Mouse (Mus musculus): ENCODE measurements at regions not wholly inside any gene's neighbourhood (a gene's known extent, or its start where the extent isn't known, plus 50 kb on each side); places are given as distances from the start of the nearest gene placed in this dataset.
"Not testable (repeated sequence)": the region's sequence is repeated elsewhere in the genome, so short reads cannot be mapped to it uniquely, and the experiment has no call there.

DNA sequence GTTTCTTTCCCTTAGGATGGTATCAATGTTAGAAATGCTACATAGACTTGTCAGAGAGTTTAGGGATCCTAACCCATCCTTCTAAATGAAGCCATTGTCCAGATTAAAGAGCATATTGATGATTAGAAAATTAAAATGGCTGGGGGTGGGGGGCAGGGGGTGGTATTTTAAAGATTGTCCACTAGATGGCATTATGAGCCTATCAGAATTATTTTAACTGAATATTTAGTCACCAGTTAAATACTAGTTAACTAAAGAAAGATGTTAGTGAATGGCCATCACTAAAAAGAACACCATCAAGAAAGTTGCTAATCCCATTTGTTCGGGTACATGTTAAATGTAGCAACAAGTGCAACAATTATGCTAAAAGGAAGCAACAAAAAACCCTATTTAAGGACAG is 1909.6 kb upstream of the 5930422O12Rik start:
- DNase-seq (ENCODE audit: low read depth), result no peak

DNA sequence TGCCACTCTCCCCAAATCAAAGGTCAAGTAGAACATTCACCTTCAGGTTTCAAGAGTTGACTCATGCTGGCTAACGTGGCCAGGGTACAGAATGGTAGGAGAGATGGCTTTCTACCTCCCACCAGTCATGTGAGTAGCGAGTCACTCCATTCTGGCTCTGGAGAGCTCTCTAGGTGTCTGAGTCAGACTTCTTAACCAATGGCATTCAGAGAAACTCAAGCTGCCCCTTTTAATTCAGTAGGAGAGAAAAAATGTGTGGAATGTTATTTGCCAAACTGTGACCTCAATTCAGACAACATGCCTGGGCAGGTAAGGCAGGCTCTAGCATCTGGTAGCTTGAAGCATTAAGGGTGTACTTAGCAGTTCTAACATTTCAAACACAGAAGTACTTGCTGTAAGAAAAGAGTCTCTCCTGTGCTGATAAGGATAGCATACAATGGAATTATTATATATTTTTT is 1907.5 kb upstream of the 5930422O12Rik start:
- peak; percentile 85 for DNase-seq (ENCODE audit: low read depth)

DNA sequence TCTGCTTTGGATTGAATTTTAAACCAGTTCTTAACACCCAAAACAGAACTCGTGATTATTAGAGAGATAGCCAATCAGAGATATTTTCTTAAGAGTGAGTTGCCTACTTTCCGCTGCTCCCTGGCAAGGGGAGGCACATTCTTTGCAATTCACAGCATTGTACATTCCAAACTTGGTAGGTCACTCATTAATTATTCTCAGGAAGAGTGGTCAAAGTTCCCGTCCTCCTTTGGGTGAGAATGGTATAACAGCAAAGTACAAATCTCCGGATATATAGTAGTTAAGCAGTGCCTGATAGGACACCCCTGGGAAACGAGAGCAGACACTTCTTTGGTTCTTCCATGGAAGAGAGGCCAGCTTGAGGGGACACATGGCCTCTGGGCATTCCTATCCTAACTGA is 1903.4 kb upstream of the 5930422O12Rik start:
- no peak for DNase-seq (ENCODE audit: low read depth)

DNA sequence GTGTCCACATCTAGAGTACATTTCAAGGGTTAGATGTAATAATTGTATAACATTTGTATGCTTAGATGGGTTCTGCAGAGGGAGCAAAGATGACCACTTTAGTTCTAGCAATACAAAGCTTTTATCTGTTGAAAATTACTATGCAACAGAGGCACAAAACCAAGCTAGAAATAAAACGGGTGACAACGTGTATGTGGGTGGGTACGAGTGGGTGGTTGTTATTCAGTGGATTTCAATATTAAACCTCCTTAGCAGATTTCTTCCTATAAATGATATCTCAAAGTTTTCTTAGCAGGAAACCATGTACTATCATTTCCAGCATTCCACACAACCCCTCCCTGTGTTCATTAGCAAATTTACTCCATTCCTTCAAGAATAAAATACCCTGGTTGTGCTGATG is 1889.3 kb upstream of the 5930422O12Rik start:
- DNase-seq (ENCODE audit: low read depth), result no peak

DNA sequence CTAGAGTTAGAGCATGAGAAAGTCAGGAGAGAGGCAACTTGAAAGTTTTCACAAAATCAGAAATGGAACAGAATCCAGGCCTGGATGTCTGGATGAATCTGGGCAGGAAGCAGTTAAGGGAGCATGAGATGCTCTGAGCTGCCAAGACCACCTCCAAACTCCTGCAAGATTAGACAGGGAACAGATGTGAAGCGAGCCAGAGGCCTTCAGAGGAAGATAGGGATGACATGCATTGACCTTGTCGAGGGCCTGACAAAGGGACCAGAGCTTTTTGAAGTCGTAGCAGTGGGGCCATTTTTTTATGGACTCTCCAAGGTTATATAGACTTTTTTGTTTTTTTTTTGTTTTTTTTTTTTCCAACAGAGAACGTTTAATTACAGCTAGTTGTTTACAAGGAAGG is 1886.9 kb upstream of the 5930422O12Rik start:
- DNase-seq (ENCODE audit: low read depth), result no peak

DNA sequence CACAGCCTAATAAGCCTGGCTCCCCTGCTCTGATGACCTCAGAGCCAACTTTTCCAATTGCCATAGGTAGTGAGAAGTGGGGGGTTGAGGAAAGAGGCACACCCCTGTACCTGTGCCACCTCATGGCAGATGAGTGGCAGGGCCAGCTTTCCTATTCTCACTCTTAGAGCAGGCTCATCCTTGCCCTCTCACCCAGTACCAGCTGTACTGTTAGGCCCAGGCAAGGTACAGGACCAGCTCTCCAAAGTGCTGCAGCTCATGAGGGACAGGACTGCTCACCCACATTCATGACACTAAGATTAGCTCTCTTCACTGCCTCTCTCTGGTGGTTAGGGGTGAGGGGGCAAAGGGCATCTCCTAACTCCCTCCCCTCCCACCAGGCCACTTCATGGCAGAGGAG is 1854.4 kb upstream of the 5930422O12Rik start:
- no peak for DNase-seq (ENCODE audit: low read depth)

DNA sequence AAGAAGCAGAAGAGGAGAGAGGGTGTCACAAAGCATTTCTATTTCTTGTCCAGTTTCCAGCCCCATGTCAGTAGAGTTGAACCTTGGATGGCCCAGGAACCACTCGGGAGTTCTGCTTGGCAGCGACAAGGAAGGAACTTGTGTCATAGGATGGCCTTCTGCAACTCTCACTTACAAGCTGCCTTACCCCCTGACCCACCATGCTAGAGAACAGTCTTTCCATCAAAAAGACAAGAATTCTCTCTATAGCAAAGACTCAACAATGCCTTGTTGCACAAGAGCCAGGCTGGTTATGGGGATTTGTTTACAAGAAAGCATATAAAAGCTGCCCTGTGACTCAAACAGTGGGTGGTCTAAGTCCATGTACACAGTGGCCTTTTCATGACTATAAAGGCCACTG is 1852.4 kb upstream of the 5930422O12Rik start:
- no peak for DNase-seq (ENCODE audit: low read depth)

DNA sequence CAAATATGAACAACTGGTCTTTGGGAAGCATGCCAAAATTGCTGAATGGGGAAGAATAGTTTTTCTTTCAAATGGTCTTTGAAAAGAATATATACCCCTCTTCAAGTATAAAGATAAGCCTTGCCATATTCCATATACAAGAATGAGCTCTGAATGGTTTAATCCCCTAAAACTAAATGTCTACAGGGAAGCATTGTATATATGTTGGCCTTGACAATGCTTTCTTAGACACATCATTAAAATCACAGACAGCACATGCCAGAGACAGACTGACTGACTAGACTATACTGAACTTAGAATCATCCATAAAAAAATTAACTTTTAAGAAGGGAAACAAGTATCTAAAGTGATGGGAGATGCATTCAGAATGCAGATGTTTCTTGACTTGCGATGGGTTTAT is 1843.8 kb upstream of the 5930422O12Rik start:
- no peak for DNase-seq (ENCODE audit: low read depth)

DNA sequence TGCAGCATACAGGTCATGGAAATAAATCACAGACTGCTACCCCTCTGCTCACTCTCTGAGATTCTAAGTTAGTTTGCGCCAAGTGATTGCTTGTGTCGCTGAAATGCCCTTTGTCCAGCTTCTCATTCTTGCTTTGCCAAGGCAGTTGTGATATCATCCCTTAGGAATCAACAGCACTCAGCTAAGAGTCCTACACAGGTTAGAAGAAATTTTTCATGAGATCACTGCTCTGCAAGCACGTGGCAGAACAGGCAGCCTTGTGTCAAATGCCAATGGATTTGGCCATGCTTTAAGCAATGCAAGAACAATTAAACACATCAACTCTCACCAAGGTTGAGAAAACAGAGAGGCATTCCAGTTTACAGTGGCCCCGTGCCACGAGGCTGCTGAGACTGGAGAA is 1829.0 kb upstream of the 5930422O12Rik start:
- peak; percentile 34 for DNase-seq (ENCODE audit: low read depth)

DNA sequence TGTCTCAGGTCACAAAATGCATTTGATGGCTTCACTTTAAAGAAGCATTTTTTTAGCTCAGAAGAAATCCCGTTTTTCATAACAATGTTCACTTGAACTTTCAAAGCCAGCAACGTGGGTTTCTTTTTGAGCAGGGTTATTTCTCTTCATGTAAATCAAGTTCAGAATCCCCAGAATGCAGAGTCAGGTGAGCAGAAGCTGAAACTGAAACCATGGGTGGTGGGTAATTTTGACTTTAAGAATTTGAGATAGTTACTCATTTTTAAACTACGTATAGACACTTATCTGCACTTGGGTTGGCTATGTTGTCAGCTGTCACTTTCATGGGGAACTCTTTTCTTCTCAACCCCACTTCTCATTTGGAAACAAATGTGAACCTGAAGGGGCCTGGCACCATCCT is 1827.5 kb upstream of the 5930422O12Rik start:
- DNase-seq (ENCODE audit: low read depth), result no peak

DNA sequence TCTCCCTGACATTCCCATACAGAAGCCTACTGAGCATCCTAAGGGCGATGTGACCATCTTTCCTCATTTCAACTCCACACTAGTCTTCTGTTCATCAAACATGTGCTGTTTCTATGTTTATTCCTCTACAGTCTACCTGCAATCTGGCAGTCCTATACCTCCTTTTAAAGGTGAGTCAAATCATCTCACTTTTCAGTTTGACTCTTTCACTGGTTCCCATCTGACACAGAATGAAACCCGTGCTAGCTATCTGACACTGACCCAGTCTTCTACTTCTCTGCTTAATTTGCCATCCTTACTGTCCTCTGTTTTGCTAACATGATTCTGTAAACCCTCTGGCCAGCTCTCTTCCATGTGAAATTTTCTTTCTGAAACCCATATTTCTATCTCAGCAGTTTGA is 1812.0 kb upstream of the 5930422O12Rik start:
- no peak for DNase-seq (ENCODE audit: low read depth)

DNA sequence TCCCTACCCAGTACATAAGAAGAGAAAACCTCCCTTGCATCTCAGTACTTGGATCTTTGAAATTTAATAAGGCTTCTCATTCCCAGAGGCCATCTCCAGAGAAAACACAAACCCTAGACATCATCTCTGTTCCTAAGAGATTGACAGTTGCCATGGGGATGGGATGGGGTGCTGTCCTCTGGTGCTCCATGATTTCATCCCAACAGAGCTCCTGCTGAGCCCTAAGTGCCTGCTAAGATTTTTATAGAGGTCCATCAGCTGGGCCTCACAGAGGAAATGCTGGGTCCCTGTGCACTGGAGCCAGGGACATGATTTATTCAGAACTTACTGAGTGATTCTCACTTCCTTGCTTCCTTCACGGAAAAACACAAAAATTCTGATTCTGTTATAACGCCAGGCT is 1800.8 kb upstream of the 5930422O12Rik start:
- DNase-seq (ENCODE audit: low read depth), result no peak

DNA sequence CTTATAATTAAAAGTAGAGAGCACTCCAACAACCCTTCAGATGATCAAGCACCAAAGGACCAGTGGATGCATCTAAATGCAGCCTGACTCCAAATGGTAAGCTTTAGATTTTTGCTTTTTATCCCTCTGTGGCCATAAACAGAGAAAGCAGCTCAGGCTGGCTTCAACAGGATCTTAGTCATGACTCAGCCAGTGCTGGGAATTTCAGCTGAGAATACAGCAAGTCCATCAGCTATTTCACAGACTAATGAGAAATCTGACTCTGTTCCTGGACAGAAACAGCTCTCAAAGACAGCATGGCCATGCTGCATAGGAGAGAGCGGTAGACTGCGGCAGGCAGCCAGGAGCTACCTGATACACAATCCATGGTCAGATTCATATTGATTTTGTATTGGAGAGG is 1800.4 kb upstream of the 5930422O12Rik start:
- DNase-seq (ENCODE audit: low read depth), result peak; percentile 37

DNA sequence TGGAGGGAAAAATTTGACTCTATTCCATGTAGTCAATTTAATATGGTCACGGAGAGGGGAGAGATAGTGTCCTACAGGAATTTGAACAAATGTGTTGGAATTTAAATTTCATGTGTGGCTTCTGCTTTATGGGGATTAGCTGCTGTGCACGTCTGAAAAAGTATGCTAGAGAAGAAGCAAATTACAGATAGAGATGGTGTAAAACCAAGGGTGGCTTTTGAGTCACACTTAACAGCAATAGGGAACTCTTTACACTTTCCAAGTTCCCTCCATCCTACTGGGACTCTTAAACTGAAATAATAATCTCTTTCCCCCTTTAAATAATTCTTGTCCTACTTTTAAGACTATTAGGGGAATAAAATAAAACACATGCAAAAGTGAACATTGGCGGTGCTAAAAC is 1790.1 kb upstream of the 5930422O12Rik start:
- DNase-seq (ENCODE audit: low read depth), result no peak

DNA sequence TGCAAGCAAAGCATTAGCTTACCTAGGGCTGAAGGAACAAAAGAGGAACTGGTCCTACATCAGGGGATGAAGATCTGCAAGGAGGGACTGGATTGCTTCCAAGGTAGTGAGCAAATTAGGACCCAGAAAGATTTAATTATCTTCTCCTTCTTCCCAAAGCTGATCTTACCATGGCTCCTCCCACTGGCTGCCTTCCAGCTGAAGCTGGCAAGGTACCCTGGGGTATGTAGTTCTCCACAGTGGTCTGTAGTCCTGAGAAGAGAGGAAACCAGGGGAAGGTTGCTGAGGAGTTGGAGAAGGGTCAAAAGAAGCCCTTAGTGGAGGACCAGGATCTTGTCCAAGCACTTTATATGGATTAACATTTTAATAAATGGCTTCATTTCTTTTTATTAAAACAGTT is 1764.8 kb upstream of the 5930422O12Rik start:
- no peak for DNase-seq (ENCODE audit: low read depth)

DNA sequence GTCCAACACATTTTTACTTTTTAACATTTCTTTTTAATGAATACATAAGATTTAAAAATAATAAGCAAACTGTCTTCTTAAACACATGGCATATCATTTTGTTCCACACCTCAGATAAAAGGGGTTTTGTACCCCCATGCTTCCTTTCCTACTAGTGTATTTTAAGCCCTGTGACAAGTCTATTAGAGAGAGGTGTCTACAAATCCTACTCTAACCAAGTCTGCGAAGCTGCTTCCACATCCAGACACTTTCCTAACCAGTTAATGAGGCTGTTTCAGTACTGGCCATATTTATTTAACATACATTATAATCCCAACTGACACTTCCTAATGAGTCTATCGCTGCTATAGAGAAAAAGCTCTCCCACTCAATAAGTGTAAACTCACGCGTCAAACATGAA is 1763.0 kb upstream of the 5930422O12Rik start:
- DNase-seq (ENCODE audit: low read depth), result no peak

DNA sequence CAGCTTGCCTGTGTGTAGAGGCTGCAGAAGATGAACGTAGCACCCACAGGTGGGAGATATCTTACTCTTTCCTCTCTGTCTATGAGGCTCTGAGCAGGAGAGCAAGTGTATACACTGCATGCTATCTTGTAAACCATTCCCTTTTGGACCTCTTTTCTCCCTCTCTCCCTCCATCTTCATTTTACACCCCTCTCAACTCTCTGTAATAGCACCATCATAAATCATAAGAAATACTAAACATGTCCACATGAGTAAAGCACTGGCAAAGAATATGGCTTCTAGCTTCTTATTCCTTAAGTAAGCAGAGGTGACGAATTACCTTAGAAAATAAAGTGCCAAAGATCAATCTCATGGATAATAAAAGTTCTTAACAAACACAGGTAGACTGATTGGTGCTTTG is 1724.3 kb upstream of the 5930422O12Rik start:
- DNase-seq (ENCODE audit: low read depth), result no peak

DNA sequence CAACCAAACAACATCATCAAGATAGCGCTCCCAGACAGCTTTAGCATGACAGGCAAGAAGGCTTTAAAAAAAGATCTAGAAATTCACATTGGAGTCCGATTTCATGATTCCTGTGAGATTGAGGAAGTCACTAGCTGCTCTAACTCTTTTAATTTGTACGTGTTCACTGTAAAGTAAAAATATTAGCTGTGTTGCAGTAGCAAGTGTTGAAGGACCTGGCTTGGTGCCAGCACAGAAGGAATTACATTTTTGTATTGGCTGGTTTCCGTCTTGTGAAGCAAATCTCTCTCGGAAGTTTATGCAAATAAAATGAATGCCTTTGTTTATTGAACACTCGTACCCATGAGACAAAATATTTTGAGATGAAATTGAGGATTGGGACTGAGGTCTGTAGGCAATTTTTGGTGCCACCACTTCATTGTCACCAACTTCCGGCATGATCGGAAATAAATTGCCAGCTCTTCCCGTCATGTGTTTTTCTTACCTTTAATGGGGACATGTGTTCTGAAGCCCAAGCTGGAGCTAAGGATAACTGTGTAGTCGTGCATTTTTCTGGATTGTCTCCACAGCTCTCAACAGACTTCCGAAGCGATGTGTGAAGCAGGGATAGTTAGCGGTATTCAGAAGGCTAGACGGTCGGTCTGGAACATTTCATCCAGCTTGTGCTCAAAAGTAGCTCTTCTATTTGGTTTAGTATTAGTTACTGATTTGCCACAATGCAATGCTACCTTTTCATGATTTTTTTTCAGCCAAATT is 1715.0 kb upstream of the 5930422O12Rik start:
- no peak for DNase-seq (ENCODE audit: low read depth)

DNA sequence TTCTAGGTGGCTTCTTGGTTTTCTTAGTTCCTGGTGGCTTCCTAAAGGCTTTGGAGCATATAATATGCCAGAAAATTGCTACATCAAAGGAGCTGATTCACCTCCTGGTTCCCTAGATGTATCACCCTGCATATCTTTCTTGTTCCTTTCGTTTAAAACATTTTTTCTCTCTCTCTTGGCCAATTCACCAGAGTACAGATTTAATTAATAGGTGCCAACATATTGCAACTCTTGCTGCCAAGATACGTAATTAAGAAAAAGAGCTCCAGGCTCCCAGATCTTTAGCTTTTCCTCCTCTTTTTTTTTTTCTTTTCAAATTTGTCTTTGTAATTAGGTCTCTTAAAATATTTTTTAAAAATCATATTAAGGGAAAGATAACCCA is 1714.4 kb upstream of the 5930422O12Rik start:
- no peak for DNase-seq (ENCODE audit: low read depth)

DNA sequence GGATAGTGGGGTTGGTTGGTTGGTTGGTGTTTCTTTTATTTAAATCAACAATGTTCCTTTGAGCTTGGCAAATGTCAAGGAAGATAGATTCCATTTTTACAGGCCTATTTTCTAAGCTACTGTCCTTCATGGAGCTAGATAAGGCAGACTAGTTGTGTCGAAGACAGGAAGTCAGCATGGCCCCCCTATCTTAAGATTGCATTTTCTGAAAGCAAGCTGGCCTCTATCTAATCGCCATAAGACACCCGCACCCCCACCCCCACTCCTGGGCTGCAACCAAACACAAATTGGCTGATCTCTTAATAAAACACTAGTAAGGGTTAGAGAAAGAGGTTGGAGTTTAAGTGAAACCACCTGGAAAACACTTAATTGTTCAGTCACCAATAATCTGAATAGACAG is 1708.5 kb upstream of the 5930422O12Rik start:
- DNase-seq (ENCODE audit: low read depth), result no peak

DNA sequence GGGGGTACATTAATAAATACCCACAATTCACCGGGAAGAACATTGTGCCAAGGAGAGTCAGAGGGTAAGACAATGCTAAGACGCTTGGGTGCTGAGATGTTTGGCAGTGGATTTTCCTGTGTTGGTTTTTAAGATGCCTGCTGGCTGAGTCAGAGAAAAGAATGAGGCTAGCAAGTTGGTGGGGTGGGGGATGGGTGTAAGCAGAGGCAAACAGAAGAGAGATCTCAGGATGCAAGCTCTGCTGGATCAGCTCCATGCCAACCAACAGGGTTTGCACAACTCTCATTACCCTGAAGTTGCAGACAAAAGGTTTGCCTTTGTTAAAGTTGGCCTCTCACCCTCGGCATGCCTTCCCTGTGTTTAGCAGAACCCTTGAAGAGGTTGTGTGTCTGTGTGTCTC is 1707.9 kb upstream of the 5930422O12Rik start:
- peak; percentile 72 for DNase-seq (ENCODE audit: low read depth)

DNA sequence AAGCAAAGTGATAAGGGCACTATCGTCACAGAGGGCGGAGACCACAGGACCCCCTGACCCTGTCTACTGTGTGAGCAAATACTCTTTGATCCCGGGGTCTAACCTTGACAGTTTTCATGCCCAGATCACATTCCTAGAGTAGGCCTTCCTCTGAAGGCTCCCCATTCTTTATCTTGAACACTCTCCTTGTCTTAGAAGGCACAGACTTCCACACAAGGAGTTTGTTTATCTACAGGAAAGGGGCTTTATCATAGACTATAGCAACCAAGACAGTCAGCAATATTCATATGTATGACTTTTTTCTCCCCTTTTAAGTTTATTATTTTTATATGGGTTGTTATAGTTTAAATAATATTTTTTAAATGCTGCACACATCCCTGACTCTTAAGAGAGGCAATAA is 1703.1 kb upstream of the 5930422O12Rik start:
- DNase-seq (ENCODE audit: low read depth), result no peak

DNA sequence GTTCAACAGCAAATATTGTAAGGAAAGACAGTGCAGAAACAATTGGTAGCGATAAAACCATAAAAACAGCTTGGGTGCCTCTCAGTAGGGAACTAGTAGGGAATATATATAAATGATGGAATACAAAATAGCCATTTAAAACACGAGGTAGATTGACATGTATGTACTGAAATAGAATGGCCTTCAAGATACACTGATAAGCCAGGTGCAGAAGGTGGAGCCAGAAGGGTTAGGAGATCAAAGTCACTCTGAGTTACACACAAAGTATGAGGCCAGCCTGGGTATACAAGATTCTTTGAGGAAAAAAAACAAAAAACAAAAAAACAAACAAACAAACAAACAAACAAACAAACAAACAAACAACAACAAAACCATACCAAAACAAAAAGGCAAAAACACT is 1692.9 kb upstream of the 5930422O12Rik start:
- DNase-seq (ENCODE audit: low read depth), result no peak

DNA sequence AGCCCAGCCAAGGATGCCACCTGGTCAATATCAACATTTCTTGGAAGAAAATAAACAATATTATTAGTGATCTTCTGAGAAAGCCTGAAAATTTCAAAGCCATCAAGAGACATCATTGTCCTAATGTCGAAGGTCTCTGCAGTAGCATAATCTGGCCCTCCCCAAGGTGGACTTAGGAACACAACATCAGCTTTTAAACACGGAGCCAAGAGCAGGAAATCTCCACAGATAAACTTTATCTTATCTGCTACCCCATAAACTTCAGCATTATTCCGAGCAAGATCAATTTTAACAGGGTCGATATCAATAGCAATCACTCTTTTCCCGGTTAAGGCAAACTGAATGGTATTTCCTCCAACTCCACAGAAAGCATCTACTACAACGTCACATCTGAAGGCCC is 1691.2 kb upstream of the 5930422O12Rik start:
- not testable (repeated sequence) for DNase-seq (ENCODE audit: low read depth)
